Mouse (Mus musculus) hindbrain, embryonic 14.5 days (tissue): Measurements from ENCODE around the gene Rcan3. TPM values are rescaled to one million over a fixed set of nuclear protein-coding genes. Genes with fewer than 3 reads are reported as not detected.

Experiments used
- ATAC-seq: fragments of 200-750 bp; cut with Nextera tagmentation; 2 replicates; pipeline ENCODE4 v1.8.0; 2017; ENCODE audit warnings: moderate number of reproducible peaks, mild to moderate bottlenecking, moderate TSS enrichment, moderate library complexity; ENCODE audit not compliant: low FRiP score
- DNase-seq: peaks from one replicate; pipeline ENCODE4 v3.0.0-alpha.2; 2015; ENCODE audit warnings: low spot score
- H3K27ac ChIP-seq: fragments of 300-500 bp; sonication (generic); 2 replicates; pipeline ENCODE4 v1.5.1; 2014; ENCODE audit warnings: mild to moderate bottlenecking, moderate library complexity
- H3K27me3 ChIP-seq: fragments of 300-500 bp; sonication (generic); 2 replicates; pipeline ENCODE4 v1.6.1; 2014; ENCODE audit warnings: mild to moderate bottlenecking, low read length, mixed read lengths; ENCODE audit not compliant: control insufficient read depth, insufficient read depth
- H3K36me3 ChIP-seq: fragments of 300-500 bp; sonication (generic); replicated peaks from 2 replicates; pipeline ENCODE4 v1.6.1; 2014; ENCODE audit not compliant: control insufficient read depth, insufficient read depth
- H3K4me1 ChIP-seq: fragments of 300-500 bp; sonication (generic); replicated peaks from 2 replicates; pipeline ENCODE4 v1.6.1; 2014; ENCODE audit warnings: antibody characterized with exemption, low read length, mixed read lengths; ENCODE audit not compliant: control insufficient read depth, insufficient read depth
- H3K4me2 ChIP-seq: fragments of 300-500 bp; sonication (generic); replicated peaks from 2 replicates; pipeline ENCODE4 v1.6.1; 2014; ENCODE audit warnings: mild to moderate bottlenecking, moderate library complexity
- H3K4me3 ChIP-seq: fragments of 300-500 bp; sonication (generic); replicated peaks from 2 replicates; pipeline ENCODE4 v1.5.1; 2014; ENCODE audit warnings: mild to moderate bottlenecking, low read length
- H3K9ac ChIP-seq: fragments of 300-500 bp; sonication (generic); 2 replicates; pipeline ENCODE4 v1.6.1; 2014
- H3K9me3 ChIP-seq: fragments of 300-500 bp; sonication (generic); 2 replicates; pipeline ENCODE4 v1.6.1; 2016; ENCODE audit warnings: low read length; ENCODE audit not compliant: control insufficient read depth
- WGBS: fragments of 180-500 bp; shearing (Covaris S2); extraction: QIAGEN DNeasy Blood & Tissue Kit; methylation state at CpG from one replicate; pipeline ENCODE4 v1.1.7; 2014; 5-methylcytosine and 5-hydroxymethylcytosine counted together
- polyA plus RNA-seq: library from polyadenylated mRNA; unstranded; fragments of >200 nt; fragmentation: Nextera tagmentation; extraction: Ambion mirVana; gene quantifications from 2 replicates; pipeline ENCODE4 v1.2.1, GENCODE M21; 2014

The Rcan3 gene
- 46.0 and 48.8 TPM in 2 replicates for polyA plus RNA-seq

- ATAC-seq (peak; percentile 87), DNase-seq (peak; percentile 82)
- Histone ChIP-seq H3K4me3 (peak within 1 kb of the TSS; percentile 77), H3K9ac (peak within 1 kb of the TSS; percentile 87), H3K27me3 (no peaks in the 10 kb centered on the region), H3K9me3 (no peaks in the 10 kb centered on the region), H3K4me1 (peaks cover 7% of the 10 kb centered on the region), H3K36me3 (no peaks in the 10 kb centered on the region), H3K27ac (peak within 1 kb of the TSS; percentile 83), H3K4me2 (peak within 1 kb of the TSS; percentile 96)
- WGBS, result under 1% methylated on average over 55 of the region's 79 CpGs
Measured at GRCm38 (mm10) chr4:135433443-135434394, at the start of gene Rcan3. Gene Rcan3 (minus strand): TSS chr4:135433853.

GRCm38 (mm10) chr4:135480370-135480769 lies 46.7 kb upstream of the Rcan3 start:
- Histone ChIP-seq H3K4me2 (no peak overlapping the region), H3K27ac (no peak overlapping the region), H3K9me3 (no peaks in the 10 kb centered on the region), H3K4me1 (no peaks in the 10 kb centered on the region), H3K4me3 (no peak overlapping the region), H3K27me3 (no peaks in the 10 kb centered on the region), H3K36me3 (peaks cover 18% of the 10 kb centered on the region), H3K9ac (no peak overlapping the region)
- WGBS, result 83% methylated on average over 9 of the region's 9 CpGs
- ATAC-seq, result no peak
- no peak for DNase-seq

- ATAC-seq, result no peak
- no peaks in the 10 kb centered on the region for H3K4me1 ChIP-seq
- 89% methylated on average over 10 of the region's 10 CpGs for WGBS
Measured at GRCm38 (mm10) chr4:135477851-135478250, 44.2 kb upstream of the Rcan3 start.

GRCm38 (mm10) chr4:135463406-135463805 lies 29.8 kb upstream of the Rcan3 start:
- Histone ChIP-seq H3K27ac (no peak overlapping the region), H3K36me3 (peaks cover 37% of the 10 kb centered on the region; the same call in 1 of the 2 replicates), H3K9ac (no peak overlapping the region), H3K4me1 (no peaks in the 10 kb centered on the region), H3K4me3 (no peak overlapping the region), H3K9me3 (no peaks in the 10 kb centered on the region), H3K27me3 (no peaks in the 10 kb centered on the region), H3K4me2 (no peak overlapping the region)
- ATAC-seq (no peak), DNase-seq (no peak)
- WGBS, result 93% methylated on average over 11 of the region's 11 CpGs

More at GRCm38 (mm10) chr4:135477851-135478250, 44.2 kb upstream of the Rcan3 start:
- no peak for DNase-seq
- Histone ChIP-seq H3K36me3 (peaks cover 34% of the 10 kb centered on the region), H3K9ac (no peak overlapping the region), H3K9me3 (no peaks in the 10 kb centered on the region), H3K27ac (no peak overlapping the region), H3K4me2 (no peak overlapping the region), H3K27me3 (no peaks in the 10 kb centered on the region), H3K4me3 (no peak overlapping the region)

- 73% methylated on average over 12 of the region's 12 CpGs for WGBS
- no peak overlapping the region for H3K4me2 ChIP-seq
- no peaks in the 10 kb centered on the region for H3K9me3 ChIP-seq
- H3K27ac ChIP-seq, result no peak overlapping the region
- H3K4me3 ChIP-seq, result no peak overlapping the region
- no peaks in the 10 kb centered on the region for H3K36me3 ChIP-seq
- DNase-seq (no peak), ATAC-seq (no peak)
- no peak overlapping the region for H3K9ac ChIP-seq
- H3K27me3 ChIP-seq, result no peaks in the 10 kb centered on the region
- no peaks in the 10 kb centered on the region for H3K4me1 ChIP-seq
Measured at GRCm38 (mm10) chr4:135453572-135453971, 19.9 kb upstream of the Rcan3 start.

GRCm38 (mm10) chr4:135453164-135453563 lies 19.5 kb upstream of the Rcan3 start:
- 74% methylated on average over 6 of the region's 6 CpGs for WGBS
- H3K4me2 ChIP-seq, result no peak overlapping the region

GRCm38 (mm10) chr4:135451360-135452015 lies 17.8 kb upstream of the Rcan3 start:
- WGBS, result 51% methylated on average over 18 of the region's 18 CpGs
- ATAC-seq (no peak), DNase-seq (no peak)
- no peak overlapping the region for H3K27ac ChIP-seq
- H3K4me1 ChIP-seq, result no peaks in the 10 kb centered on the region
- no peak overlapping the region for H3K4me3 ChIP-seq
- H3K4me2 ChIP-seq, result peak overlapping the region; percentile 12; the same call in 1 of the 2 replicates
- no peak overlapping the region for H3K9ac ChIP-seq
- no peaks in the 10 kb centered on the region for H3K27me3 ChIP-seq
- no peaks in the 10 kb centered on the region for H3K9me3 ChIP-seq
- H3K36me3 ChIP-seq, result no peaks in the 10 kb centered on the region

More at GRCm38 (mm10) chr4:135453164-135453563, 19.5 kb upstream of the Rcan3 start:
- DNase-seq, result no peak
- Histone ChIP-seq H3K4me1 (no peaks in the 10 kb centered on the region), H3K4me3 (no peak overlapping the region), H3K9ac (no peak overlapping the region), H3K27ac (no peak overlapping the region), H3K36me3 (no peaks in the 10 kb centered on the region), H3K27me3 (no peaks in the 10 kb centered on the region), H3K9me3 (no peaks in the 10 kb centered on the region)
- no peak for ATAC-seq

GRCm38 (mm10) chr4:135442473-135442872 lies 8.8 kb upstream of the Rcan3 start:
- Histone ChIP-seq H3K9ac (no peak overlapping the region), H3K4me1 (peaks cover 5% of the 10 kb centered on the region; the same call in 1 of the 2 replicates), H3K4me3 (no peak overlapping the region), H3K4me2 (no peak overlapping the region), H3K27me3 (no peaks in the 10 kb centered on the region), H3K9me3 (no peaks in the 10 kb centered on the region), H3K36me3 (no peaks in the 10 kb centered on the region), H3K27ac (no peak overlapping the region)
- ATAC-seq, result no peak
- DNase-seq, result no peak
- 79% methylated on average over 5 of the region's 5 CpGs for WGBS

GRCm38 (mm10) chr4:135439904-135440522 lies 6.4 kb upstream of the Rcan3 start:
- no peak overlapping the region for H3K4me3 ChIP-seq
- WGBS, result 61% methylated on average over 9 of the region's 9 CpGs
- DNase-seq (no peak), ATAC-seq (no peak)
- H3K36me3 ChIP-seq, result no peaks in the 10 kb centered on the region
- H3K9me3 ChIP-seq, result no peaks in the 10 kb centered on the region
- no peaks in the 10 kb centered on the region for H3K27me3 ChIP-seq
- H3K4me2 ChIP-seq, result no peak overlapping the region
- no peak overlapping the region for H3K27ac ChIP-seq
- H3K4me1 ChIP-seq, result peaks cover 5% of the 10 kb centered on the region; the same call in 1 of the 2 replicates
- no peak overlapping the region for H3K9ac ChIP-seq
